Mouse (Mus musculus): ENCODE measurements at regions not wholly inside any gene's neighbourhood (a gene's known extent, or its start where the extent isn't known, plus 50 kb on each side); places are given as distances from the start of the nearest gene placed in this dataset.

DNA sequence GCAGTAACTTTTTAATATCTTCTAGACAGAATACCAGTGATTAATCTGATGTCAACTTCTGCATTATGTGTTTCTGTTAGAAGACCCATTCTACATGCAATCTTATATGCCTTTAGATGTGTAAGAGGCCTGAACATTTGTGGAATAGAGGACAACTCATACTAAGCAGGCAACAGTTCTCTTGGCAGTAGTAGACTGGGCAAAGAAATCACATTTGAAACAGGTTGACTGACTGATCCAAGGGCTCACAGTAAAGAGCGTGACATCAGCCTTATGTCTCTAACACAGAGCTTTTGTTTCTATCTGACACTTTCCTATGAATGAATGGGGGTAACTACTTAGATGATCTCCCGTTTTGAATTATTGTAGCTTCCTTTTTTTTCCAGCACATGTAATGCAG, 124.8 kb upstream of the Tom1l1 start:
- H3K36me3 ChIP-seq (ENCODE audit: control insufficient read depth, insufficient read depth, low read length): no peaks in the 10 kb centered on the region
- ATAC-seq (ENCODE audit: low FRiP score, low TSS enrichment) (no peak), DNase-seq (ENCODE audit: low spot score) (no peak)
- no peak overlapping the region for H3K9ac ChIP-seq (ENCODE audit: low read length)
- no peak overlapping the region for H3K4me3 ChIP-seq (ENCODE audit: low read depth, low read length)
- no peak overlapping the region for H3K27ac ChIP-seq (replicated peaks)
- no peaks in the 10 kb centered on the region for H3K9me3 ChIP-seq (ENCODE audit: control insufficient read depth, low read length)
- TF ChIP-seq EP300 (optimal IDR thresholded peaks at IDR 0.05): no peak
- no peak for TF ChIP-seq CTCF (IDR thresholded peaks at IDR 0.05; ENCODE audit: low read depth)
- no peak overlapping the region for H3K4me2 ChIP-seq (replicated peaks; ENCODE audit: low read depth)
- no peaks in the 10 kb centered on the region for H3K27me3 ChIP-seq (ENCODE audit: control insufficient read depth, insufficient read depth, low read length)
- WGBS: 83% methylated on average over 2 of the region's 2 CpGs
- no peaks in the 10 kb centered on the region for H3K4me1 ChIP-seq (replicated peaks; ENCODE audit: control insufficient read depth, insufficient read depth)

DNA sequence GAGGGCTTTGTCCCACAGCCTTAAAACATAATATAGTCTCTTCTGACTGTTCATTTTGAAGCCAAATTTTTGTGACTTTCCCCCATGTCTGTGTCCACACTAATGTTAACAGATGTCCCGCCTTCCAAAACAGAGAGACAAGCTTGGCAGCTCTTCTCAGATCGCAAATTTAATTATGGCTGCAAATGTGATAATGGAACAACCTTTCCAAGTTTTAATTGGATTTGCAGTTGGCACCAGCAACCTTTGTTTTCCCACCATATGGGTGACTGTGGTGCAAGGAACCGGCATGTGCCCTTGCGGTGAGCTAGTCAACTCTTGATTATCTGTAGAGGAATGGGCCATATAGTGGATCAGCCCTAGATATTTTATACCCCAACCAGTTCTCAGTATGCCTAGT, 124.4 kb upstream of the Tom1l1 start:
- ATAC-seq (ENCODE audit: low FRiP score, low TSS enrichment) (no peak), DNase-seq (ENCODE audit: low spot score) (no peak)
- Histone ChIP-seq H3K9ac (ENCODE audit: low read length) (no peak overlapping the region), H3K4me3 (ENCODE audit: low read depth, low read length) (no peak overlapping the region), H3K27me3 (ENCODE audit: control insufficient read depth, insufficient read depth, low read length) (no peaks in the 10 kb centered on the region), H3K4me2 (replicated peaks; ENCODE audit: low read depth) (no peak overlapping the region), H3K36me3 (ENCODE audit: control insufficient read depth, insufficient read depth, low read length) (no peaks in the 10 kb centered on the region), H3K4me1 (replicated peaks; ENCODE audit: control insufficient read depth, insufficient read depth) (no peaks in the 10 kb centered on the region), H3K27ac (replicated peaks) (no peak overlapping the region), H3K9me3 (ENCODE audit: control insufficient read depth, low read length) (no peaks in the 10 kb centered on the region)
- WGBS: 89% methylated on average over 4 of the region's 4 CpGs
- TF ChIP-seq CTCF (IDR thresholded peaks at IDR 0.05; ENCODE audit: low read depth): no peak

DNA sequence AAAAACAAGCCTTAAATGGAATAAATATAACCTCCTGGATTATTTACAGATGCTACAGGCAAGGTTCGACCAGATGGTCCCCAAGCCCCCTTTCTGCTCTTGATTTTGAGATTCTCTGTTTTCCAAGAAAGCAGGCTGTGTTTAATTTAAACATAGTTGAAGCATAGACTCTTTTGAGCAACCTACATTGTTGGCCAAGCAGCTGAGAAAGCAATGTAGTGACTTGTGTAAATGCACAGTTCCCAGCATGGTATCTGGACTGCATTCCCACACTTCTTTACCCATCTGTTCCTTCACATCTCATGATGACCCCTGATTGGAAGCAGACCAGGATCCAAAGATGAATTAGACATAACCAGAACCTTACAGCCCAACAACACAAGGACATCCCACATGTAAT, 120.3 kb upstream of the Tom1l1 start:
- no peaks in the 10 kb centered on the region for H3K4me1 ChIP-seq (replicated peaks; ENCODE audit: control insufficient read depth, insufficient read depth)

DNA sequence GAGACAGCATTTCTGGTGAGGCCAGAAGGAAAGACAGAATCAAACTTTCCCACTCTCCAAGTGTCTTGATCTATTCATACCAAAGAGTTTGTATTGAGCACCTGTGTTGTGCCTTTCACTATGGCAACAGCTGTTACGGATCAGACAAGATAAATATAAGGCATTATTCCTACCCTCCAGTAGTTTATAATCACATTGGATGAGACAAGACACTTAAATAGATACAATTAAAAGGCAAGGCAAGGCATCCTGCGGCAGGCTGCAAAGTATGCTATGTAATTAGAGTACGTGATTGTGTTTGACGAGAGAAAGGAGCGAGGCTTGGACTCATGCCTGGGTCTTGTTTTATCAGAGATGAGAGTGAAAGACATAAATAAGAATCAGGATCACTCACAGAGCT, 119.2 kb upstream of the Tom1l1 start:
- Histone ChIP-seq H3K36me3 (ENCODE audit: control insufficient read depth, insufficient read depth, low read length) (no peaks in the 10 kb centered on the region), H3K9me3 (ENCODE audit: control insufficient read depth, low read length) (no peaks in the 10 kb centered on the region), H3K9ac (ENCODE audit: low read length) (no peak overlapping the region), H3K27ac (replicated peaks) (no peak overlapping the region), H3K4me3 (ENCODE audit: low read depth, low read length) (no peak overlapping the region), H3K4me2 (replicated peaks; ENCODE audit: low read depth) (no peak overlapping the region), H3K27me3 (ENCODE audit: control insufficient read depth, insufficient read depth, low read length) (no peaks in the 10 kb centered on the region), H3K4me1 (replicated peaks; ENCODE audit: control insufficient read depth, insufficient read depth) (no peaks in the 10 kb centered on the region)
- ATAC-seq (ENCODE audit: low FRiP score, low TSS enrichment) (no peak), DNase-seq (ENCODE audit: low spot score) (no peak)
- WGBS: 68% methylated on average over 5 of the region's 5 CpGs
- TF ChIP-seq CTCF (IDR thresholded peaks at IDR 0.05; ENCODE audit: low read depth) (no peak), EP300 (optimal IDR thresholded peaks at IDR 0.05) (no peak)

More for the DNA sequence above, 120.3 kb upstream of the Tom1l1 start:
- H3K36me3 ChIP-seq (ENCODE audit: control insufficient read depth, insufficient read depth, low read length): no peaks in the 10 kb centered on the region
- 54% methylated on average over 1 of the region's 1 CpGs for WGBS
- no peak overlapping the region for H3K27ac ChIP-seq (replicated peaks)
- H3K27me3 ChIP-seq (ENCODE audit: control insufficient read depth, insufficient read depth, low read length): no peaks in the 10 kb centered on the region
- ATAC-seq (ENCODE audit: low FRiP score, low TSS enrichment): no peak
- H3K4me3 ChIP-seq (ENCODE audit: low read depth, low read length): no peak overlapping the region
- no peak overlapping the region for H3K9ac ChIP-seq (ENCODE audit: low read length)
- no peaks in the 10 kb centered on the region for H3K9me3 ChIP-seq (ENCODE audit: control insufficient read depth, low read length)
- no peak overlapping the region for H3K4me2 ChIP-seq (replicated peaks; ENCODE audit: low read depth)
- no peak for DNase-seq (ENCODE audit: low spot score)
- TF ChIP-seq CTCF (IDR thresholded peaks at IDR 0.05; ENCODE audit: low read depth): no peak
- no peak for TF ChIP-seq EP300 (optimal IDR thresholded peaks at IDR 0.05)

DNA sequence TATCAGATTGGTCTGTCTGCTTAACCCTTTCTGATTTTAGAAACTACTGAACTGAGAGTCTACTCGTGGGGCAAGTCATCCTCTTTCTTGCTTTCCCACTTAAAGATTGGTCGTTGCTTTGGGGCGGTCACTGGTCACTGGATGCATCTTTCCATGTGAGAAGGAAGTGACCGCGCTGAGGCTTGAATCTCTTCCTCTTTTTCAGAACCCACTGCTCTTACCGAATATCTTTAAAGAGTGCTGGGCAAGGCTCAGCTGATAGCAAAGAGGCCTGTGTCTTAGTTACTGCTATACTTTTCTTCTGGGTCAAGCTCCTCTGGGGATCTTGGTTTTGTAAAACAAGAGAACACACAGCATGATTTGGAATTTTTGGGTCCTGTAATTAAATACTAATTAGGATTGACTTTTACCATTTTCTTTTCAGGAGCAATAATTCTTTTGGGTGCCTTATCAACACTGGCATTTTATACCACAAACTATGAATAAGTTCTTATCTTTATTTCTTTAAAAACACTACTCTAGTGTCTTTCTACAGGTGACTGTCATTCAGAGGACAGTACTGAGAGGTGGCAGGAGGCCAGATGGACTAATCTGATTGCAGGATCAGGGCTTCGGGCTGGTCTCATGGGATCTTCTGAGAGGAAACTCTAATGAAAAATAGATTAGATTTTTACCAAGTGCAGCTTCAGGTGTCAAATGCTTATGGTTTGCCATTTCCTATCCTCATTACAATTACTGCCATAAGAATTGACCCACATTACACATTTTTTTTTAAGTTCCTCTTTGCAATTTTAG, 114.6 kb upstream of the Tom1l1 start:
- DNase-seq (ENCODE audit: low spot score): no peak

DNA sequence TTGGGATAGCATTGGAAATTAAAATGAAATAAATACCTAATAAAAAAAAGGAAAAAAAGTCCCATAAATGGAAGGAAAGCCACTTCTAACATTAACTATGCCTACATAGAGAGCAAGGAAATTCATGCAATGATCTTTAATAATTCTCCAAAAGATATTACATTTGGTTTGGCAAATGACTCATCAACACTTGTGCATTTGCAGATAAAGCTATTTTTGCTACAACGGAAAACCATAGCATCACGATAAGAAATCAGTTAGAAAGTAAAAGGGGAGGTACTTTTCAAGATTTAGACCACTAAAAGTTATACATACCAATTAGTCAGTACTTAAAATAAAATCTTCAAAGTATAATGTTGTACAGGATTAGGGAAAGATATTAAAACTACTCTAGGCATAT, 109.4 kb upstream of the Tom1l1 start:
- no peak for DNase-seq (ENCODE audit: low spot score)
- ATAC-seq (ENCODE audit: low FRiP score, low TSS enrichment): no peak
- Histone ChIP-seq H3K4me3 (ENCODE audit: low read depth, low read length) (no peak overlapping the region), H3K9ac (ENCODE audit: low read length) (no peak overlapping the region), H3K27me3 (ENCODE audit: control insufficient read depth, insufficient read depth, low read length) (no peaks in the 10 kb centered on the region), H3K4me1 (replicated peaks; ENCODE audit: control insufficient read depth, insufficient read depth) (no peaks in the 10 kb centered on the region), H3K36me3 (ENCODE audit: control insufficient read depth, insufficient read depth, low read length) (no peaks in the 10 kb centered on the region), H3K9me3 (ENCODE audit: control insufficient read depth, low read length) (no peaks in the 10 kb centered on the region), H3K27ac (replicated peaks) (no peak overlapping the region), H3K4me2 (replicated peaks; ENCODE audit: low read depth) (no peak overlapping the region)
- 90% methylated on average over 2 of the region's 2 CpGs for WGBS
- TF ChIP-seq CTCF (IDR thresholded peaks at IDR 0.05; ENCODE audit: low read depth) (no peak), EP300 (optimal IDR thresholded peaks at IDR 0.05) (no peak)

More for the DNA sequence above, 114.6 kb upstream of the Tom1l1 start:
- TF ChIP-seq EP300 (optimal IDR thresholded peaks at IDR 0.05): no peak
- no peak for TF ChIP-seq CTCF (IDR thresholded peaks at IDR 0.05; ENCODE audit: low read depth)
- no peak for ATAC-seq (ENCODE audit: low FRiP score, low TSS enrichment)
- Histone ChIP-seq H3K4me1 (replicated peaks; ENCODE audit: control insufficient read depth, insufficient read depth) (no peaks in the 10 kb centered on the region), H3K9ac (ENCODE audit: low read length) (no peak overlapping the region), H3K4me3 (ENCODE audit: low read depth, low read length) (no peak overlapping the region), H3K27ac (replicated peaks) (no peak overlapping the region), H3K9me3 (ENCODE audit: control insufficient read depth, low read length) (no peaks in the 10 kb centered on the region), H3K36me3 (ENCODE audit: control insufficient read depth, insufficient read depth, low read length) (no peaks in the 10 kb centered on the region), H3K27me3 (ENCODE audit: control insufficient read depth, insufficient read depth, low read length) (no peaks in the 10 kb centered on the region), H3K4me2 (replicated peaks; ENCODE audit: low read depth) (no peak overlapping the region)
- 80% methylated on average over 7 of the region's 7 CpGs for WGBS

Measured in stomach, postnatal 0 days (tissue).